Mouse (Mus musculus) bone marrow, adult 2 months (tissue): Measurements from ENCODE around the gene Pskh1.

Source experiments
- CTCF ChIP-seq: fragments of 200-500 bp; IDR thresholded peaks from 2 replicates; pipeline ENCODE4 v1.5.1; 2011; ENCODE audit warnings: low read length, control low read depth; ENCODE audit not compliant: control insufficient read depth, insufficient read depth
- POLR2A ChIP-seq: fragments of 200-500 bp; IDR thresholded peaks from 2 replicates; pipeline ENCODE4 v1.6.1; 2011; ENCODE audit warnings: low read depth, mild to moderate bottlenecking, control low read depth, low read length, borderline replicate concordance; ENCODE audit not compliant: control insufficient read depth

DNA sequence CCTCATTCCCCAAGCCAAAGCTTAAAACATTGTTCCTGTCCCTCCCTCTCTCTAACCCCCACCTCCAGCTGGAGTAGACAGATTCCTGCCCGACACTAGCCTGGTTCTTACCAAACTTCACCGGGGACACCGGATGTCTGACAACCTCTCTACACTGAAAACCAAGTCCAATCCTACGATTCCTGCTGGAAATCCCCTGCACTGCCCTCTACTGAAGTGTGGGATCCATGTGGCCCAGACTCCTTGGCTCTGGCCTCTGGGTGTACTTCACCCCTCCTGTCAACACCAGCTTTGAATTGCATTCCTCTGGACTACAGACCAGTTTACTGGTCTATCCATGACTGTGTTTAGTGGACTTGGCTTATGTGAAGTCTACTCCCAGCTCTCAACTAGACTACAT is 56.3 kb downstream of the Pskh1 start:
- TF ChIP-seq CTCF (no peak), POLR2A (no peak)
